Mouse (Mus musculus): ENCODE measurements around the gene Ctcf.

- TF ChIP-seq CTCF (IDR thresholded peaks at IDR 0.05; ENCODE audit: insufficient read depth, low read length): no peak
- TF ChIP-seq POLR2A (IDR thresholded peaks at IDR 0.05; ENCODE audit: borderline replicate concordance, extremely low read depth, low read depth, low read length): peak; percentile 99
Measured at GRCm38 (mm10) chr8:105606189-105607023, 30.0 kb upstream of the Ctcf start.
